Mouse (Mus musculus) adrenal gland, postnatal 25 days (tissue): ENCODE measurements around the gene Cdkn2c. TPM values are rescaled to one million over a fixed set of nuclear protein-coding genes. Genes with fewer than 3 reads are reported as not detected.
"Not testable (repeated sequence)": the region's sequence is repeated elsewhere in the genome, so short reads cannot be mapped to it uniquely, and the experiment has no call there.

Source experiments
- DNase-seq: peaks from one replicate; pipeline ENCODE4 v3.0.0; 2021; ENCODE audit warnings: mixed read lengths
- long read RNA-seq: library from polyadenylated mRNA; stranded (forward); transcript quantifications from one replicate; pipeline ENCODE4 v2.0.0, GENCODE M21; 2021
- total RNA-seq: library from RNA; stranded (reverse); gene quantifications from 2 replicates; pipeline ENCODE4 v1.2.3, GENCODE M21; 2021

The Cdkn2c gene
- total RNA-seq = 42.7 and 43.7 TPM in 2 replicates
- long read RNA-seq, transcript Cdkn2c-201 (2 exons, 1,106 nt) = minor isoform, 21 of 60 reads
- long read RNA-seq, transcript Cdkn2c-202 (3 exons, 2,471 nt) = major isoform, 38 of 60 reads
- long read RNA-seq, partial matches to known transcripts = 1 of 60 reads
- long read RNA-seq, other reads (novel, unspliced or antisense) = 0 of 60 reads

- peak; percentile 91 for DNase-seq
Measured at GRCm38 (mm10) chr4:109666461-109667269, at the start of gene Cdkn2c. Gene Cdkn2c, minus strand, starts transcription at chr4:109667189.

- no peak for DNase-seq
Measured at GRCm38 (mm10) chr4:109705349-109705748, 38.4 kb upstream of the Cdkn2c start.

GRCm38 (mm10) chr4:109703568-109703967 is 36.6 kb upstream of the Cdkn2c start:
- DNase-seq = no peak

GRCm38 (mm10) chr4:109700727-109701126 is 33.7 kb upstream of the Cdkn2c start:
- not testable (repeated sequence) for DNase-seq

- no peak for DNase-seq
Measured at GRCm38 (mm10) chr4:109692674-109693073, 25.7 kb upstream of the Cdkn2c start.

- DNase-seq = no peak
Measured at GRCm38 (mm10) chr4:109683561-109683960, 16.6 kb upstream of the Cdkn2c start.

GRCm38 (mm10) chr4:109677221-109677620 is 10.2 kb upstream of the Cdkn2c start:
- no peak for DNase-seq

- DNase-seq = peak; percentile 99
Measured at GRCm38 (mm10) chr4:109676218-109677215, 9.5 kb upstream of the Cdkn2c start, which contains the start of gene Faf1. Gene Faf1, plus strand, starts transcription at chr4:109676588.

GRCm38 (mm10) chr4:109674097-109674496 is 7.1 kb upstream of the Cdkn2c start:
- DNase-seq = no peak

GRCm38 (mm10) chr4:109671941-109672340 is 5.0 kb upstream of the Cdkn2c start:
- DNase-seq = no peak

- no peak for DNase-seq
Measured at GRCm38 (mm10) chr4:109670213-109670612, 3.2 kb upstream of the Cdkn2c start.

- DNase-seq = no peak
Measured at GRCm38 (mm10) chr4:109667518-109667917, 529 bp upstream of the Cdkn2c start.

GRCm38 (mm10) chr4:109665982-109666460 is 968 bp downstream of the Cdkn2c start:
- DNase-seq = peak; percentile 66

GRCm38 (mm10) chr4:109665101-109665981 is 1.6 kb downstream of the Cdkn2c start:
- DNase-seq = peak; percentile 71

GRCm38 (mm10) chr4:109664091-109664490 is 2.9 kb downstream of the Cdkn2c start:
- DNase-seq = no peak

- no peak for DNase-seq
Measured at GRCm38 (mm10) chr4:109662271-109662670, 4.7 kb downstream of the Cdkn2c start.

GRCm38 (mm10) chr4:109661183-109661582 is 5.8 kb downstream of the Cdkn2c start:
- no peak for DNase-seq

- no peak for DNase-seq
Measured at GRCm38 (mm10) chr4:109660568-109660967, 6.4 kb downstream of the Cdkn2c start.

- DNase-seq = no peak
Measured at GRCm38 (mm10) chr4:109659571-109659970, 7.4 kb downstream of the Cdkn2c start.

GRCm38 (mm10) chr4:109658826-109659225 is 8.2 kb downstream of the Cdkn2c start:
- no peak for DNase-seq

GRCm38 (mm10) chr4:109657851-109658500 is 9.0 kb downstream of the Cdkn2c start:
- DNase-seq = peak; percentile 41
